Mouse (Mus musculus) layer of hippocampus, adult 2 months (tissue): ENCODE measurements around the gene Klf16. TPM values are rescaled to one million over a fixed set of nuclear protein-coding genes. Genes with fewer than 3 reads are reported as not detected.
"Not testable (repeated sequence)": the region's sequence is repeated elsewhere in the genome, so short reads cannot be mapped to it uniquely, and the experiment has no call there.

Experiments
- DNase-seq, 2 experiments: peaks; one replicate each; pipeline ENCODE4 v3.0.0; 2022; ENCODE audit warnings: low spot score in 2 of 2
- H3K27ac ChIP-seq: fragments of 200-600 bp; 2 replicates; pipeline ENCODE4 v1.8.1; 2022
- H3K4me3 ChIP-seq: fragments of 200-600 bp; 2 replicates; pipeline ENCODE4 v1.8.1; 2022; ENCODE audit warnings: mild to moderate bottlenecking
- CTCF ChIP-seq: fragments of 200-600 bp; conservative IDR thresholded peaks from 2 replicates; pipeline ENCODE4 v1.8.1; 2022; ENCODE audit warnings: antibody characterized with exemption, mild to moderate bottlenecking, moderate library complexity
- total RNA-seq, 2 experiments: library from RNA; stranded (reverse); gene quantifications; 2 replicates each; pipeline ENCODE4 v1.2.3; 2021

The Klf16 gene
- total RNA-seq, 2 experiments from 2014 or later, result 50.8 to 56.8 TPM

DNA sequence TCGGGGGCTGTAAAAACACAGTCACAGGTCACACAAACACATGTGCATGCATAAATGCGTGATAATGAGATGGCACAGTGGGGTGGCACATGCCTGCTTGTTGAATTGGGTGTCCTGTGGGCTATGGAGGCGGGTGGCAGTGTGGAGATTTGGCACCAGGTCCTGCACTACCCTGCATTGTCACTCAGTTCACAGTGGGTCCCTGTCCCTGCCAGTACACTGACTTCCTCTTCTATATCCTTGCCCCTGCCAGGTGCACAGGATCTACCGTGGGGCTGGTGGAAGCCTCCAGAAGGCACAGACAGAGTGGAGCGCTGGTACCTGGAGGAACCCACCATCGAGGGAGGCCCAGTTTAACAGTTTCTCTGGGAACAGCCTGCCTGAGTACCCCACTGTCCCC lies 37.2 kb upstream of the Klf16 start:
- Histone ChIP-seq H3K27ac (no peak overlapping the region), H3K4me3 (no peak overlapping the region)
- DNase-seq, result no peak
- TF ChIP-seq CTCF, result no peak

DNA sequence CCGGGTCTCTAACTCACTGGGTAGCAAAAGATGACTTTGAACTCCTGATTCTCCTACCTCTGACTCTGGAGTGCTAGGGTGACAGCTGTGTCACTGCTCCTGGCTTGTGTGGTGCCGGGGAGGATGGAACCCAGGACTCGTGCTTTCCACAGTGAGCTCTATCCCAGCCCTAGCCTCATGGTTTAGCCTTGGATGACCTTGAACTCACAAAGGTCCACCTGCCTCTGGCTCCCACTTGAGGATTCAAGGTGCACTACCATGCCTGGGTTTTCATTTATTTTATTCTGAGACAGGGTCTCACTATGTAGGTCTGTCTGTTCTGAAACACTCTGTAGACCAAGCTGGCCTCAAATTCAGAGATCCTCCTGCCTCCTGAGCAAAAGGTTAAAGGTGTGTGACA lies 36.7 kb upstream of the Klf16 start:
- Histone ChIP-seq H3K27ac (no peak overlapping the region), H3K4me3 (no peak overlapping the region)
- 0 out of 2 replicates have a peak, but pooled peaks have one; percentile 9 for TF ChIP-seq CTCF
- no peak for DNase-seq

DNA sequence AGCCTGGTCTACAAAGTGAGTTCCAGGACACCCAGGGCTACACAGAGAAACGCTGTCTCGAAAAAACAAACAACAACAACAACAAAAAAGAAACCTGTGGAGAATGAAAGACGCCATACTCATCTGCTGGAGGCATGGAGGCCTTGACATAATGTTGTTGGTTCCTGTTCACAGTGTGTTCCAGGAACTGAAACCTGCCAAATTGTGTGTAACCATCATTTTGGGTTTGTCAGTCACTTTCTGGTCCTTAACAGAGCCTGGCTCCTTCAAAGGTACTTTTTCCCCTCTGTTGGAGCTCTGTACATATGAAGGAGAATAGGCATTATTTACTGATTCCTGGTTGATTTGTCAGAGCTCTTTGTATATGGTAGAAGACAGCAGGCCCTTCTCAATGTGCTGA lies 34.8 kb upstream of the Klf16 start:
- H3K27ac ChIP-seq, result no peak overlapping the region
- no peak for TF ChIP-seq CTCF
- no peak for DNase-seq
- H3K4me3 ChIP-seq, result no peak overlapping the region

DNA sequence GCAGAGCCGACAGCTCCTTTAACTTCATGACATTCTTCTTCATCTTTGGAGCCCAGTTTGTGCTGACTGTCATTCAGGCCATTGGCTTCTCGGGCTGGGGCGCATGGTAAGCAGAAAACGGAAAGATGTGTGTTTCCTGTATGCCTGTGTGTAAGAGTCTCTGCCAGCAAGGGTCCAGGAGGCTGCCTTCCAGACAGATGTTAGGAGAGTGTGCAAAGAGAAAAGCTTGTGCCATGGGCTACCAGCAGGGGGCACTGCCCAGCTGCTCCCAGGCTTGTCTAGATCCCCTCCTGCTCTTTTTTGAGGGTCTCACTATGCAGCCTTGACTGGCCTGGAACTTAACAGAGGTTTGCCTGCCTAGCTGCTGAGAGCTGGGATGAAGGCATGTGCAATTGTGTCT lies 33.9 kb upstream of the Klf16 start:
- DNase-seq, result peak in 1 of 2 experiments; percentile 48
- H3K27ac ChIP-seq, result no peak overlapping the region
- peak; percentile 92 for TF ChIP-seq CTCF
- H3K4me3 ChIP-seq, result no peak overlapping the region

DNA sequence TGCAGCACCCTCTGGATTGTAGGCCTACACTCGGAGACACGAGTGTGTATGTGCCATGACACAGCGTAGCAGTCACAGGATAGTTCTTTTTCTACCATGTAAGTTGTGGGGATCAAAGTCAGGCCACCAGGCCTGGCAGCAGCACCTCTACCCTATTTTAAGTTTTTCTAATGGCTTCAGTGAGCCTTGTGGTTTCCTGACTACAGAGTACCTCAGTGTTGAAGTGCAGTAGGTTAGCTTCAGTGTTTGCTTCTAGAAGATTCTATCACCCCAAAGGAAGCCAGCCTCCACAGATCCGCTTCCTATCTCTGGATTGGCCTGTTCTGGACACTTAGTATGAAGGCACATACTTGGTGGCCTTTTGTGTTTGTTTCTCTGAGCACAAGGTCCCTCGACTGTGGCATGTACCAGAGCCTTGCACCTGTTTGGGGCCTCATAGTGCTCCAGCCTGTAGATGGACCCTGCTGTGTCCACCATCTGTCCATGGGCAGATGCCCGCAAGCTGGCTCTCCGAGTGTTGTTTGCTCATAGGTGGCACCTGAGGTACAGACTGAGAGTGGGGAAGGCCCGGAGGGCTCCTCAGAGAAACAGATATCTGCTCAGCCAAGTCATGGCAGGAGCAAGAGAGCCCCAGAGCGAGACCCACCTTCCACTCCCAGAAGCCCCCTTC lies 33.1 kb upstream of the Klf16 start:
- no peak for TF ChIP-seq CTCF
- no peak for DNase-seq
- Histone ChIP-seq H3K4me3 (no peak overlapping the region), H3K27ac (no peak overlapping the region)

DNA sequence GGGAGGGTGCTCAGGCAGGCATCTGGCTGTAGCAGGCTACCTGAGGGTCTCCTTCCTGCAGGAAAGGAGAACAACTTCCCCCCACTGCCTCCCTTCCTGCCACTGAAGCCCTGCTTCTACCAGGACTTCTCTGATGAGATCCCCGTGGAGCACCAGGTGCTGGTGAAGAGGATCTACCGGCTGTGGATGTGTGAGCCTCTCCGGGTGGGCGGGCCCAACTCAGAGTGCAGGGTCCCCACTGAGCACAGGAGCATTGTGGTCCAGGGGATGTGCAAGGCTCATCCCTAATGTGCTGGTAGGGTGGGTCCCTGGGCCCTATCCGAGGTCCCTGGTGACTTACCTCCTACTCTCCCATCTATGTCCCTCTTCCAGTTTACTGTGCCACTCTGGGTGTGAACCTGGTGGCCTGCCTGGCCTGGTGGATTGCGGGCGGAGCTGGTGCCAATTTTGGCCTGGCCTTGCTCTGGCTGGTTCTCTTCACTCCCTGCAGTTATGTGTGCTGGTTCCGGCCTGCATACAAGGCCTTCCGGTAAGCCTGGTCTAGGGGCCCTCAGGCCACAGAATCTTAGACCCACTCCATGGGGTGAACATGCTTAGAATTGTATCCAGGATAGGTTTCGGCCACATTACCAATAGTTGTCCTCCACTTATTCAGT lies 32.3 kb upstream of the Klf16 start:
- Histone ChIP-seq H3K4me3 (no peak overlapping the region), H3K27ac (no peak overlapping the region)
- no peak for TF ChIP-seq CTCF
- DNase-seq, result no peak

DNA sequence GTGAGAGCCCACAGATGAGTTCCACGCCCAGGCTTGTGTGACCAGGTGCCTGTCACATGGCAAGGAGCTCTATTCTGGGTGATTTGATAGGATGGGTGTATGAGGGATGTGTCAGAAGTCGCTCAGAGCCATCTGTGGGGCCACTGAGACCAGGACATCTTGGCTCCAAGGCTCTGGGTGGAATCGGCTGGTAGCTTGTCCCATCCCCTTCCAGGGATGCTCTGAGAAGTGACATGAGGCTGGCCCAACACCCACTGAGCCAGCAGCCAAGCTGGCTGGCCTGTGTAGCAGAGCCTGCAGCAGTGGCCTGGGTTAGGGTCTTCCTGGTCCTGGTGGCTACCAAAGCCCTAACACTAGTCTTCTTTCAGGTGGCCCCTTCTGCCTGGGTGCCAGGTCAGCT lies 31.3 kb upstream of the Klf16 start:
- Histone ChIP-seq H3K27ac (no peak overlapping the region), H3K4me3 (no peak overlapping the region)
- TF ChIP-seq CTCF, result no peak

DNA sequence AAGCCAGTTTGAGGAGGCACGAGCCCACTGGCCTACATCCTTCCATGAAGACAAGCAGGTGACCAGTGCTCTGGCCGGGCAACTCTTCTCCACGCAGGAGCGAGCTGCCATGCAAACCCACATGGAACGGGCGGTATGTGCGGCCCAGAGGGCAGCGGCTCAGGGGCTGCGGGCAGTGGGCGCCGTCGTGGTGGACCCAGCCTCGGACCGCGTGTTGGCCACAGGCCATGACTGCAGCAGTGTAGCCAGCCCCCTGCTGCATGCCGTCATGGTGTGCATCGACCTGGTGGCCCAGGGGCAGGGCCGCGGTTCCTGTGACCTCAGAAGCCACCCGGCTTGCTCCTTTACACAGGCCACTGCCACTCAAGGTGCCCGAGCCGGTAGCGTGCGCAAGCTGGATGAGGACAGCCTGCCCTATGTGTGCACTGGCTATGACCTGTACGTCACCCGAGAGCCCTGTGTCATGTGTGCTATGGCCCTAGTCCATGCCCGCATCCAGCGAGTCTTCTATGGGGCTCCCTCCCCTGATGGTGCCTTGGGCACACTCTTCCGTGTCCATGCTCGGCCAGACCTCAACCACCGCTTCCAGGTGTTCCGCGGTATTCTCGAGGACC lies 29.7 kb upstream of the Klf16 start:
- Histone ChIP-seq H3K27ac (no peak overlapping the region), H3K4me3 (no peak overlapping the region)
- DNase-seq, result no peak
- TF ChIP-seq CTCF, result no peak

More for the DNA sequence above, 31.3 kb upstream of the Klf16 start:
- DNase-seq, result no peak

DNA sequence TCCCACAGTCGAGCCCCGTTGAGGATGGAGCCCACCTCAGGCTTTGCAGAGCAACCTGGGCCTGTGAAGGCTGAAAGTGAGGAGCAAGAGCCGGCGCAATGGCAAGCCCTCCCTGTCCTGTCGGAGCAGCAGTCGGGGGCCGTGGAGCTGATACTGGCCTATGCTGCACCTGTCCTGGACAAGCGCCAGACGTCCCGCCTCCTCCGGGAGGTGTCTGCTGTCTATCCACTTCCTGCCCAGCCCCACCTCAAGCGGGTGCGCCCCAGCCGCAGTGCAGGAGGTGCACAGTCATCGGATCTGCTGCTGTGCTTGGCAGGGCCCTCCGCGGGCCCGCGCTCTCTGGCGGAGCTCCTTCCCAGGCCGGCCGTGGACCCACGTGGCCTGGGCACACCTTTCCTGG lies 29.2 kb upstream of the Klf16 start:
- Histone ChIP-seq H3K27ac (no peak overlapping the region), H3K4me3 (no peak overlapping the region)
- no peak for DNase-seq
- TF ChIP-seq CTCF, result no peak

DNA sequence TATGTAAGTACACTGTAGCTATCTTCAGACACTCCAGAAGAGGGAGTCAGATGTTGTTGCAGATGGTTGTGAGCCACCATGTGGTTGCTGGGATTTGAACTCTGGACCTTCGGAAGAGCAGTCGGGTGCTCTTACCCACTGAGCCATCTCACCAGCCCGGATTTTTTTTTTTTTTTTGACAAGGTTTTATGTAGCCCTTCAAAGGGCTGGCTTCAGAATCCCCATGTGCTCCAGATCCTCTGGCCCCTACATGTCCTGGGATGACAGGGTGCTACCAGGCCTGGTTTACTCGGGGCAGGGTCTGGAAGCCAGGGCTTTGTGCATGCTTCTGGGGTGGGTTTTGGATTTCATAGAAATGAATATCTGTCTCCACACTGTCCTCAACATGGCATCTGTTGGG lies 28.6 kb upstream of the Klf16 start, which contains the start of gene Gm49322:
Gene Gm49322, plus strand, starts transcription at position 301 of the 400 bp plus-strand sequence.
- not testable (repeated sequence) for H3K4me3 ChIP-seq, DNase-seq, H3K27ac ChIP-seq

DNA sequence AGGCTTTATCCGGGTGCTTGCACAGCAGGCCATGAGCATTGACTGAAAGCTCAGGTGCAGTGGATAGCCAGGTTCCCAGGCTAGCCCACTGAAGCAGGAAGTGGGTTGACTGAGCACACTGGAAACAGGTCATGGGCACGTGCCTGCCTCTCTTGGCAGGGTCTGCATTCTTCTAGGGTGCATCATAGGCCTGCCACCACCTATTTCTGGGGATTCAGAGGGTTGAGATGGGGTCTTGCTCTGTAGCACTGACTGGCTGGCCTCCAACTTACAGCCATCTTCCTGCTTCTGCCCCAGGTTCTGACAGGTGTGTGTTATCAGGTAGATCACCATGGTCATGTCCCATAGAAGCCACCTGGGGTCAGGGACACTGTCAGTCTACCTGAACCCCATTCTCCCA lies 27.9 kb upstream of the Klf16 start:
- DNase-seq, result no peak
- TF ChIP-seq CTCF, result no peak
- no peak overlapping the region for H3K27ac ChIP-seq
- H3K4me3 ChIP-seq, result no peak overlapping the region

DNA sequence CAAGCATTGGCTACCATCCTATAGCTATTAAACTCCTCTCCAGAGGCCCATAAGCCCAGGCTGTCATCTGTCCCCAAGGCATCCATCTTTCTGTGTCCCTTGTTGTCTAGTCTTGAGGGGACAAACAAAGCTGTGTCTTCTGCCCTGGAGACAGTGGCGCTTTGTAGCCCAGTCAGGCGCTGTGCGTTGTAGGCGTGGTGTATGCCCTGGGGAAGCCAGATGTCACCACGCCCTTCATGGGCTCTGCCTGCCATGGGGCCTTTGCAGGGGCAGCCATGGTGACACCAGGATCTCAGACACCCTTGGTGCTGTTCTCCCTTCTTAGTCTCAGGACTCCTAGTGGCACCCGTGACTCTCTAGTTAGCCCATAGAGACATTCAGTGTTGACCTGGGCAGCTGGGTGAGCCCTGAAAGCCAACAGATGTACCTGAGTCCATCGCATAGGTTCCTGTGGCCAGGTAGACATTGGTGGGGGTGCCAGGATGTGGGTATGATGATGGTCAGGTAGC lies 26.9 kb upstream of the Klf16 start:
- TF ChIP-seq CTCF, result no peak
- H3K4me3 ChIP-seq, result peak overlapping the region; percentile 84
- DNase-seq, result peak in 1 of 2 experiments; percentile 39
- peak overlapping the region; percentile 93 for H3K27ac ChIP-seq

DNA sequence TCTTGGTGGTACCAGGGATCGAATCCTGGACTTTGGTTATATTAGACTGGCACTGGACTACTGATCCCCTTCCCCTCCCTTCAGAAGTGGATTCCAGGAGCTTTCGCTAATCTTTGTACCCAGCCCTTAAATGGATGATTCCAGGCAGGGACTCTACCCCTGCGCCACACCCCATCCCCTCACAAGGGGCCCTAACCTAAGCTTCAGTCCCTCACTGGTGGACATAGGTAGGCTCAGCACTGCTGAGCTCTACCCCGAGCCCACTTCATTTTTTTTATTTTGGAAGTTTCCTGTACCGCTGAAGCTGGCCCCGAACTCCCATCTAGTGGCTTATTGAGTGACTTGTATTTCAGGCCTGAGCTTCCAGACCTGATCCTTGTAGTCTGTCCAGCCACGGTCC lies 26.2 kb upstream of the Klf16 start:
- Histone ChIP-seq H3K27ac (peak overlapping the region; percentile 93), H3K4me3 (peak overlapping the region; percentile 84)
- no peak for TF ChIP-seq CTCF
- no peak for DNase-seq
